Mouse (Mus musculus) embryonic facial prominence, embryonic 15.5 days (tissue): ENCODE results near the gene Cdk11b. TPM values are rescaled to one million over a fixed set of nuclear protein-coding genes. Genes with fewer than 3 reads are reported as not detected.

Source experiments
- ATAC-seq: fragments of 200-750 bp; cut with Nextera tagmentation; 2 replicates; pipeline ENCODE4 v1.8.0; 2017; ENCODE audit warnings: low read depth, moderate TSS enrichment; ENCODE audit not compliant: insufficient number of reproducible peaks, low FRiP score, low TSS enrichment
- H3K27ac ChIP-seq: fragments of 300-500 bp; sonication (generic); replicated peaks from 2 replicates; pipeline ENCODE4 v1.5.1; 2015; ENCODE audit warnings: mild to moderate bottlenecking, inconsistent platforms
- H3K27me3 ChIP-seq: fragments of 300-500 bp; sonication (generic); 2 replicates; pipeline ENCODE4 v1.6.1; 2015; ENCODE audit warnings: inconsistent platforms
- H3K36me3 ChIP-seq: fragments of 300-500 bp; sonication (generic); 2 replicates; pipeline ENCODE4 v1.6.1; 2015; ENCODE audit warnings: mild to moderate bottlenecking, inconsistent platforms
- H3K4me1 ChIP-seq: fragments of 300-500 bp; sonication (generic); 2 replicates; pipeline ENCODE4 v1.6.1; 2015; ENCODE audit warnings: inconsistent platforms
- H3K4me2 ChIP-seq: fragments of 300-500 bp; sonication (generic); replicated peaks from 2 replicates; pipeline ENCODE4 v1.6.1; 2015; ENCODE audit warnings: mild to moderate bottlenecking, inconsistent platforms
- H3K4me3 ChIP-seq: fragments of 300-500 bp; sonication (generic); replicated peaks from 2 replicates; pipeline ENCODE4 v1.5.1; 2015; ENCODE audit warnings: mild to moderate bottlenecking, inconsistent platforms
- H3K9ac ChIP-seq: fragments of 300-500 bp; sonication (generic); 2 replicates; pipeline ENCODE4 v1.6.1; 2015; ENCODE audit warnings: inconsistent platforms
- H3K9me3 ChIP-seq: fragments of 300-500 bp; sonication (generic); replicated peaks from 2 replicates; pipeline ENCODE4 v1.6.1; 2016; ENCODE audit warnings: inconsistent platforms
- WGBS: fragments of 180-500 bp; shearing (Covaris S2); methylation state at CpG from one replicate; pipeline ENCODE4 v1.1.7; 2015; 5-methylcytosine and 5-hydroxymethylcytosine counted together
- polyA plus RNA-seq: library from polyadenylated mRNA; unstranded; fragments of >200 nt; fragmentation: Nextera tagmentation; extraction: Ambion mirVana; gene quantifications from 2 replicates; pipeline ENCODE4 v1.2.1, GENCODE M21; 2015

Cdk11b gene
- polyA plus RNA-seq, 1 experiment from 2014 or later: 62.1 TPM

DNA sequence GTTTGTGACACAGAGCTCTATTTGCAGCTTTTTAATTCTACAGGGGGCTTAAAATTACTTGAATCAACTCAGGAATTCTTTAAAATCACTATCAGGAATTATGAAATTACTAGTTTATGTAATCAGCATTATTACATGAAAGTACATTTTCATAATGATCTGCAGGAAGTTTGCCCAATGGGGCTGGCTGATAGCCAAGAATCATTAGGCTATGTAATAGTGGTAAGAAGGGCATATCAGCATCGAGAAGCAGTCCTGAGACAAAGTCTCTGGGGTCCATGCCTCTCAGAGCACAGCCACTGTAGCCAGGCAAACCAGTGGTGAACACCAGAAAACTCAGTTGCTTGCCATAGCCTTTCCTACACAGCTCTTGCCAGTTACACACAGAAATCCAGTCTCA, 30.9 kb upstream of the Cdk11b start:
- WGBS: 50% methylated on average over 1 of the region's 1 CpGs
- Histone ChIP-seq H3K9ac (no peak overlapping the region), H3K4me3 (no peak overlapping the region), H3K4me2 (no peak overlapping the region), H3K4me1 (no peaks in the 10 kb centered on the region), H3K36me3 (peaks cover 22% of the 10 kb centered on the region), H3K27ac (no peak overlapping the region), H3K9me3 (no peaks in the 10 kb centered on the region), H3K27me3 (no peaks in the 10 kb centered on the region)
- ATAC-seq: no peak

GRCm38 (mm10) chr4:155595777-155596176, 28.9 kb upstream of the Cdk11b start:
- H3K36me3 ChIP-seq: peaks cover 3% of the 10 kb centered on the region
- H3K27ac ChIP-seq: no peak overlapping the region
- no peaks in the 10 kb centered on the region for H3K9me3 ChIP-seq
- no peak overlapping the region for H3K9ac ChIP-seq
- 82% methylated on average over 3 of the region's 3 CpGs for WGBS
- H3K27me3 ChIP-seq: no peaks in the 10 kb centered on the region
- no peak for ATAC-seq
- H3K4me1 ChIP-seq: peaks cover 3% of the 10 kb centered on the region; the same call in 1 of the 2 replicates
- no peak overlapping the region for H3K4me3 ChIP-seq
- H3K4me2 ChIP-seq: no peak overlapping the region

- Histone ChIP-seq H3K9me3 (no peaks in the 10 kb centered on the region), H3K27me3 (no peaks in the 10 kb centered on the region), H3K27ac (no peak overlapping the region), H3K9ac (no peak overlapping the region), H3K4me3 (no peak overlapping the region), H3K36me3 (no peaks in the 10 kb centered on the region), H3K4me2 (no peak overlapping the region), H3K4me1 (peaks cover 5% of the 10 kb centered on the region; the same call in 1 of the 2 replicates)
- WGBS: 78% methylated on average over 5 of the region's 5 CpGs
- ATAC-seq: no peak
These were observed 28.0 kb upstream of the Cdk11b start for GRCm38 (mm10) chr4:155596606-155597005.

- peaks cover 15% of the 10 kb centered on the region for H3K4me1 ChIP-seq
- H3K4me2 ChIP-seq: no peak overlapping the region
- 21% methylated on average over 19 of the region's 20 CpGs for WGBS
- H3K36me3 ChIP-seq: no peaks in the 10 kb centered on the region
- no peak overlapping the region for H3K9ac ChIP-seq
- H3K9me3 ChIP-seq: no peaks in the 10 kb centered on the region
- no peak overlapping the region for H3K27ac ChIP-seq
- H3K27me3 ChIP-seq: no peaks in the 10 kb centered on the region
- ATAC-seq: no peak
- H3K4me3 ChIP-seq: no peak overlapping the region
These were observed 26.1 kb upstream of the Cdk11b start for GRCm38 (mm10) chr4:155598536-155598935.

- Histone ChIP-seq H3K27ac (peak overlapping the region; percentile 99), H3K36me3 (peaks cover 5% of the 10 kb centered on the region; the same call in 1 of the 2 replicates), H3K4me3 (peak overlapping the region; percentile 95), H3K9me3 (no peaks in the 10 kb centered on the region), H3K4me2 (peak overlapping the region; percentile 90), H3K4me1 (peaks cover 15% of the 10 kb centered on the region), H3K27me3 (no peaks in the 10 kb centered on the region), H3K9ac (peak overlapping the region; percentile 88; the same call in 1 of the 2 replicates)
- 82% methylated on average over 11 of the region's 11 CpGs for WGBS
- no peak for ATAC-seq
These were observed 24.5 kb upstream of the Cdk11b start for GRCm38 (mm10) chr4:155599901-155600825.

DNA sequence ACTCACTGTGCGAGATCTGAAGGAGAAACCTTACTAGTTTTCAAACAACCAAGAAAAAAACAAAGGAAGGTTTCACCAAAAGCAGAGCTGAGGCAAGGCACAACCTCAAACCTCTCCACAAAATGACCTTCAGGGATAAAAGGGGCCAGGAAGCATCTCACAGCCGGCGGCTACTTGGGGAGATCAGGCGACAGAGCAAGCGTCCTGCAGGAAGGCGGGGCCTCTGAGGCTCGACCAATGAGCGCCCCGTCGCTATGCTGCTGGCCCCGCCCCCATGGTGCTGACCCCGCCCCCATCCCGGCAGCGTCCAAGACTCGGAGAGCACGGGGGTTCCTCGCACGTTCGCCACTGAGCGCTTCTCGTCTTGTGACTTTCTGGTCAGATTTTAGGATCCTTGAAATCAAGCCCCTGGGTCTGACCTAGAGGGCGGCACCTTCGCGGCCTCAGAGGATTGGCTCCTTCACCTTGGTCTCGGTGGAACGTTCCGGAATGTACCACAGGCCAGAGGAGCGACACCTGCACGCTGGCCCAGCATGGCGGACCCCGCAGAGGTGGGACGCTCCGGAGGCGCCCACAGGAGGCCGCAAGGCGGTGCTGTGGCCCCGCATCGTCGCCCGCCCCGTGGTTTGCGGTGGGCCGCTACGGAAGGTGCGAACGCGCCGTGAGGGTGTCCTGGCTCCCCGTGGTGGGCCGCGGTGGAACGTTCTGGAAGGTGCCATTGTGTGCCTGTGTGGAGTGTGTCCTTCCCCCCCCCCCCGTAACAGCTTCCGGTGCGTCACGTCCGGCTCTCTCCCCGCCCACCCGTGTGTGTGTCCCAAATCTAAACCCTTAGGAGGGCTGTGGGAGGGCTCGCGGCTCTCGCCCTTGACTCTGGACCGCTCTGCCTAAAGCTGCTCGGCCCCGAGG, 23.3 kb upstream of the Cdk11b start, which contains the start of gene Slc35e2:
Gene Slc35e2 (plus strand): TSS at position 326 of the 906 bp plus-strand sequence.
- Histone ChIP-seq H3K27ac (peak within 1 kb of the TSS; percentile 99), H3K4me3 (peak within 1 kb of the TSS; percentile 95), H3K4me2 (peak within 1 kb of the TSS; percentile 90), H3K9me3 (no peaks in the 10 kb centered on the region), H3K4me1 (peaks cover 15% of the 10 kb centered on the region), H3K9ac (peak within 1 kb of the TSS; percentile 88), H3K36me3 (peaks cover 10% of the 10 kb centered on the region; the same call in 1 of the 2 replicates), H3K27me3 (no peaks in the 10 kb centered on the region)
- under 1% methylated on average over 65 of the region's 65 CpGs for WGBS
- peak; percentile 94 for ATAC-seq

GRCm38 (mm10) chr4:155601997-155602456, 22.6 kb upstream of the Cdk11b start:
- H3K4me3 ChIP-seq: peak overlapping the region; percentile 95
- H3K9ac ChIP-seq: peak overlapping the region; percentile 88
- H3K27me3 ChIP-seq: no peaks in the 10 kb centered on the region
- no peaks in the 10 kb centered on the region for H3K9me3 ChIP-seq
- peaks cover 15% of the 10 kb centered on the region for H3K4me1 ChIP-seq
- WGBS: 1% methylated on average over 31 of the region's 31 CpGs
- peak; percentile 32; the same call in 1 of the 2 replicates for ATAC-seq
- peak overlapping the region; percentile 99 for H3K27ac ChIP-seq
- H3K4me2 ChIP-seq: peak overlapping the region; percentile 90
- peaks cover 10% of the 10 kb centered on the region; the same call in 1 of the 2 replicates for H3K36me3 ChIP-seq

- Histone ChIP-seq H3K27ac (no peak overlapping the region), H3K9ac (no peak overlapping the region), H3K4me1 (peaks cover 15% of the 10 kb centered on the region), H3K4me3 (peak overlapping the region; percentile 95), H3K4me2 (peak overlapping the region; percentile 90; the same call in 1 of the 2 replicates), H3K9me3 (no peaks in the 10 kb centered on the region), H3K36me3 (peaks cover 10% of the 10 kb centered on the region; the same call in 1 of the 2 replicates), H3K27me3 (no peaks in the 10 kb centered on the region)
- WGBS: 97% methylated on average over 1 of the region's 1 CpGs
- no peak for ATAC-seq
These were observed 21.9 kb upstream of the Cdk11b start for GRCm38 (mm10) chr4:155602753-155603152.

GRCm38 (mm10) chr4:155603801-155604200, 20.9 kb upstream of the Cdk11b start:
- no peak for ATAC-seq
- peaks cover 10% of the 10 kb centered on the region; the same call in 1 of the 2 replicates for H3K36me3 ChIP-seq
- H3K4me2 ChIP-seq: no peak overlapping the region
- H3K9me3 ChIP-seq: no peaks in the 10 kb centered on the region
- H3K4me3 ChIP-seq: no peak overlapping the region
- peaks cover 15% of the 10 kb centered on the region for H3K4me1 ChIP-seq
- H3K27me3 ChIP-seq: no peaks in the 10 kb centered on the region
- 92% methylated on average over 6 of the region's 6 CpGs for WGBS
- no peak overlapping the region for H3K9ac ChIP-seq
- no peak overlapping the region for H3K27ac ChIP-seq

- WGBS: 87% methylated on average over 4 of the region's 4 CpGs
- no peak overlapping the region for H3K9ac ChIP-seq
- no peak for ATAC-seq
These were observed 19.5 kb upstream of the Cdk11b start for GRCm38 (mm10) chr4:155605132-155605531.

More at GRCm38 (mm10) chr4:155605132-155605531, 19.5 kb upstream of the Cdk11b start:
- H3K27ac ChIP-seq: no peak overlapping the region
- peaks cover 15% of the 10 kb centered on the region for H3K4me1 ChIP-seq
- H3K27me3 ChIP-seq: no peaks in the 10 kb centered on the region
- H3K9me3 ChIP-seq: no peaks in the 10 kb centered on the region
- H3K4me2 ChIP-seq: no peak overlapping the region
- H3K36me3 ChIP-seq: peaks cover 19% of the 10 kb centered on the region
- no peak overlapping the region for H3K4me3 ChIP-seq
